Mouse (Mus musculus): ENCODE results near the gene Sh3bgr.

DNA sequence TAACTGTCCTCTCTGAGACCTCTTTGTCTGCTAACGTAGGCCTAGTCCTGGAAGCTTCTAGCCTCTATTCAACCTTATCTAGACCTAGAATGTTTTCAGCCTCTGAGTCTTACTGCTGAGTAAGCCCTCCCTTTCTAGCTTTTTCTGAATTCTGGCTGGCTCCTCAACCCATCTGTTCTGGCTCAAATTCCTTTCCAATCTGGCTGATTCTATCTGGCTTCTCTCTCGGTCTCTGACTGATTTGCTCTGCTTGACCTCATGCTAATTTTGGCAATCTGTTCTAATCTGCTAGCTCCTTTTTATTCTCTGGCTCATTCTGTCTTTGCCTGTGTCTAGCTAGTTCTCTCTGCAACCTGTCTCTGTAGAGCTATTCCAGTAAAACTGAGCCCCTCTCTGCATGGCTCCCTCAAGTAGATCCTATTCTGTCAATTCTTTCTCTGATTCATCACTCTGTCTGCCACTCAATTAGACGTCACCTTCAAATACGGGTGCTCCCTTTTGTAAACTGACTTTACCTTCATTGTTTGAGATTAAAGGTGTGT is 34.5 kb upstream of the Sh3bgr start:
- TF ChIP-seq EP300 (IDR thresholded peaks at IDR 0.05; ENCODE audit: low read depth in 1 of 2, low read length in 2 of 2) (no peak), MAX (IDR thresholded peaks at IDR 0.05; ENCODE audit: low read length) (no peak), ZNF384 (IDR thresholded peaks at IDR 0.05; ENCODE audit: low read depth, low read length) (no peak), ZKSCAN1 (IDR thresholded peaks at IDR 0.05; ENCODE audit: low read depth, low read length) (no peak), MEF2A (IDR thresholded peaks at IDR 0.05; ENCODE audit: extremely low read depth, insufficient replicate concordance, low read depth, low read length, poor library complexity, severe bottlenecking) (no peak), GATA1 (IDR thresholded peaks at IDR 0.05; ENCODE audit: low read depth, low read length) (no peak), RCOR1 (IDR thresholded peaks at IDR 0.05; ENCODE audit: low read depth, low read length) (no peak), CTCF (IDR thresholded peaks at IDR 0.05 in 2 of 3, conservative IDR thresholded peaks at IDR 0.05 in 1 of 3; ENCODE audit: control insufficient read depth in 1 of 3, insufficient read depth in 1 of 3, low read depth in 2 of 3, low read length in 3 of 3, poor library complexity in 1 of 3, severe bottlenecking in 1 of 3) (no peak), USF2 (IDR thresholded peaks at IDR 0.05; ENCODE audit: borderline replicate concordance in 1 of 2, insufficient read depth in 1 of 2, low read depth in 1 of 2, low read length in 2 of 2) (no peak), SIN3A (IDR thresholded peaks at IDR 0.05; ENCODE audit: low read length) (no peak), MYC (IDR thresholded peaks at IDR 0.05; ENCODE audit: low read depth, low read length) (no peak)

Measured in MEL (cell line).